Mouse (Mus musculus) heart, embryonic 16.5 days (tissue): ENCODE measurements around the gene Bak1. TPM values are rescaled to one million over a fixed set of nuclear protein-coding genes. Genes with fewer than 3 reads are reported as not detected.
A peak's percentile ranks its signal among the peaks of the same experiment; 100 is the strongest.
"Not testable (repeated sequence)": the region's sequence is repeated elsewhere in the genome, so short reads cannot be mapped to it uniquely, and the experiment has no call there.

ENCODE experiments used
- ATAC-seq: fragments of 200-750 bp; cut with Nextera tagmentation; replicated peaks from 2 replicates; pipeline ENCODE4 v1.8.0; 2017; ENCODE audit warnings: moderate number of reproducible peaks; ENCODE audit not compliant: insufficient read depth, low FRiP score; ENCODE audit errors: extremely low read depth
- H3K27ac ChIP-seq: fragments of 300-500 bp; sonication (generic); 2 replicates; pipeline ENCODE4 v1.5.1; 2014; ENCODE audit warnings: mild to moderate bottlenecking, low read length, control low read depth, moderate library complexity
- H3K27me3 ChIP-seq: fragments of 300-500 bp; sonication (generic); 2 replicates; pipeline ENCODE4 v1.6.1; 2014; ENCODE audit warnings: low read length, mixed read lengths; ENCODE audit not compliant: control insufficient read depth, insufficient read depth
- H3K36me3 ChIP-seq: fragments of 300-500 bp; sonication (generic); 2 replicates; pipeline ENCODE4 v1.6.1; 2014; ENCODE audit not compliant: control insufficient read depth, insufficient read depth
- H3K4me1 ChIP-seq: fragments of 300-500 bp; sonication (generic); 2 replicates; pipeline ENCODE4 v1.6.1; 2014; ENCODE audit warnings: low read length, mixed read lengths; ENCODE audit not compliant: control insufficient read depth, insufficient read depth
- H3K4me2 ChIP-seq: fragments of 300-500 bp; sonication (generic); 2 replicates; pipeline ENCODE4 v1.6.1; 2014; ENCODE audit warnings: low read depth, mild to moderate bottlenecking, control low read depth, low read length
- H3K4me3 ChIP-seq: fragments of 300-500 bp; sonication (generic); 2 replicates; pipeline ENCODE4 v1.5.1; 2014; ENCODE audit warnings: mild to moderate bottlenecking, control low read depth, low read length
- H3K9ac ChIP-seq: fragments of 300-500 bp; sonication (generic); 2 replicates; pipeline ENCODE4 v1.6.1; 2014; ENCODE audit warnings: low read length, control low read depth
- H3K9me3 ChIP-seq: fragments of 300-500 bp; sonication (generic); replicated peaks from 2 replicates; pipeline ENCODE4 v1.6.1; 2016; ENCODE audit warnings: low read length; ENCODE audit not compliant: control insufficient read depth
- WGBS: fragments of 180-500 bp; shearing (Covaris S2); extraction: QIAGEN DNeasy Blood & Tissue Kit; methylation state at CpG from one replicate; pipeline ENCODE4 v1.1.7; 2014; 5-methylcytosine and 5-hydroxymethylcytosine counted together
- polyA plus RNA-seq: library from polyadenylated mRNA; unstranded; fragments of >200 nt; fragmentation: Nextera tagmentation; extraction: Ambion mirVana; gene quantifications from 2 replicates; pipeline ENCODE4 v1.2.1, GENCODE M21; 2015

The Bak1 gene
- polyA plus RNA-seq, 1 experiment from 2014 or later = 6.2 TPM

DNA sequence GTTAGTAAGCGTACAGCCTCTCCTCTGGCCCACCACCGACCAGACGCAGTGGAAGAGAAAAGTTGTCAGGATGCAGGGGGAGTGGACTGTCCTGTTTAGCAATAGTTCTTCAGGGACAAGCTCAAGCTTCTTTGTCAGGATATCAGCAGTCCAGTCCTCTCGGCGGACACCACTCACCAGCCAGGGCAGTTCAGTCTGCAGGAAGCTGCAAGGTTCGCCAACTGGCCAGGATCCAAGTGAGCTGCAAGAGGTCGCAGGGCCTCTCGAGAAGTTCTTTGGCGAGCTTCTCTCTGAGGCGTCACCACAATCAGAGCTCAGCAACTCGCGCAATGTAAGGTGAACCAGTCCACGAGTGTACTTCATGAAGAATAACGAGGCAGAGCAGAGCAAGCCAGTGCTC, 34.4 kb downstream of the Bak1 start:
- peak; percentile 70 for ATAC-seq
- no peak overlapping the region for H3K9ac ChIP-seq

DNA sequence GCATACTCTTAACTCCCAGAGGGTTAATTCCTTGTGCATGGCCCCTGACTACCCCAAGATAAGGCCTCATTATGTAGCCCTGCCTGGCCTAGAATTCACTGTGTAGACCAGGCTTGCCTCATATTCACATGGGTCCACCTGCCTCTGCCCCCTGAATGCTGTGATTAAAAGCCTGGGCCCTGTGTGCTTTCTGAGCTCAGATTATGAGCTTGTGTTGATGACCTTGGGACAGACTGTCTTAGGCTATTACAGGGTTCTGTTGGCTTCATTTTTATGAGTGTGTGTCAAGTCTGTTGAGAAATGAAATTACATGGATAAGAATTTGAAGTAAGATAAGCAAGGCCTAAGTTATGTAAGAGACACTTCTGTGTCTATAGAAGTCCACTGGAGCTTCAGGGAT, 38.3 kb downstream of the Bak1 start:
- no peak for ATAC-seq
- peaks cover 9% of the 10 kb centered on the region for H3K4me1 ChIP-seq
- no peaks in the 10 kb centered on the region for H3K36me3 ChIP-seq
- no peak overlapping the region for H3K27ac ChIP-seq
- H3K27me3 ChIP-seq = no peaks in the 10 kb centered on the region
- H3K4me2 ChIP-seq = no peak overlapping the region
- no peaks in the 10 kb centered on the region for H3K9me3 ChIP-seq
- H3K9ac ChIP-seq = no peak overlapping the region
- no peak overlapping the region for H3K4me3 ChIP-seq

More for the DNA sequence above, 34.4 kb downstream of the Bak1 start:
- WGBS = 24% methylated on average over 14 of the region's 14 CpGs
- H3K9me3 ChIP-seq = no peaks in the 10 kb centered on the region
- H3K4me3 ChIP-seq = no peak overlapping the region
- peaks cover 13% of the 10 kb centered on the region for H3K4me1 ChIP-seq
- no peaks in the 10 kb centered on the region for H3K36me3 ChIP-seq
- no peaks in the 10 kb centered on the region for H3K27me3 ChIP-seq
- H3K27ac ChIP-seq = peak overlapping the region; percentile 74
- peak overlapping the region; percentile 1 for H3K4me2 ChIP-seq

DNA sequence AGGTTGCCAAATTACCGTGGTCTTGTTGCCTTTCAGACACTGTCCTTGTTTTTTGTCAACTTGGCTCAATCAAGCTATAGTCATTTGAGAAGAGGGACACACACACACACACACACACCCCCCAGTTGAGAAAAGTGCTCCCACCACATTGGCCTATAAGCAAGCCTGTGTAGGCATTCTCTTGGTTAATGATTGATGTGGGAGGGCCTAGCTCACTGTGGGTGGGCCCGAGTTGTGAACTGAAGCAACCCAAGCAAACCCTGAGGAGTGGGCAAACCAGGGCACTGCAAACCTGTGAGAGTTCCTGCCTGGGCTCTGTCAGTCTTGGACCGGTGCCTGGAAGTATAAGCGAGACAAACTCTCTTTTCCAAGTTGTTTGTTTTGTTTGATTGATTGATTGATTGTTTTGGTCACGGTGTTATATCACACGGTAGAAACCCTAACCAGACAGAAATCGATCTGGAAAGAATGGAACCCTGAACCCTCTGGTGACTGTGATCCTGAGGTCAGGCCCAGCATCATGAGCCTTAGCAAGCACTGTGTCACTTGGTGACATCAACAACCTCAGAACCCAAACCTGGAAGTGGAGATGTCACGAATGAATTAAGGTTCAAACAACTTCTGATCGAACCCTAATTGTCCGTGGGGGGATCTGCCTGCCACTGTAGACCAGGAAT, 43.2 kb downstream of the Bak1 start:
- no peak for ATAC-seq
- Histone ChIP-seq H3K4me2 (no peak overlapping the region), H3K4me3 (no peak overlapping the region), H3K27me3 (no peaks in the 10 kb centered on the region), H3K27ac (no peak overlapping the region), H3K4me1 (0 out of 2 replicates have a peak, but pooled peaks cover 4% of the 10 kb centered on the region), H3K36me3 (no peaks in the 10 kb centered on the region), H3K9me3 (no peaks in the 10 kb centered on the region), H3K9ac (no peak overlapping the region)
- WGBS = 76% methylated on average over 10 of the region's 10 CpGs

DNA sequence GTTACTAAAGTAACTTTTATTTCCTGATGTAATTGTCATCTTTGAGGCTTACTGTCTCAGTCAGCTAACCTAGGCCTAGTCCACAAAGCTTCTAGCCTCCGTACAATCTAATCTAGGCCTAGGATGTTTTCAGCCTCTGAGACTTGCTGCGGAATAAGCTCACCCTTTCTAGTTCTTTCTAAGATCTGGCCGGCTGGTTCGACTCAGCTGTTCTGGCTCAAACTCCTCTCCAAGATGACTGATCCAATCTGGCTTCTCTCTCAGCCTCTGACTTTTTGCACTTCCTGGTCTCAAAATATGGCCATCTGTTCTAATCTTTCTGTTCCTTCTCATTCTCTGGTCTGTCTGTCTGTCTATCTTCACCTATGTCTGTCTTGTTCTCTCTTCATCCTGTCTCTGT, 45.4 kb downstream of the Bak1 start:
- Histone ChIP-seq H3K4me3 (no peak overlapping the region), H3K4me1 (0 out of 2 replicates have a peak, but pooled peaks cover 6% of the 10 kb centered on the region), H3K27me3 (no peaks in the 10 kb centered on the region), H3K9ac (no peak overlapping the region), H3K4me2 (no peak overlapping the region), H3K27ac (no peak overlapping the region), H3K36me3 (peaks cover 4% of the 10 kb centered on the region; the same call in 1 of the 2 replicates), H3K9me3 (no peaks in the 10 kb centered on the region)
- no peak for ATAC-seq
- WGBS = 78% methylated on average over 4 of the region's 4 CpGs

DNA sequence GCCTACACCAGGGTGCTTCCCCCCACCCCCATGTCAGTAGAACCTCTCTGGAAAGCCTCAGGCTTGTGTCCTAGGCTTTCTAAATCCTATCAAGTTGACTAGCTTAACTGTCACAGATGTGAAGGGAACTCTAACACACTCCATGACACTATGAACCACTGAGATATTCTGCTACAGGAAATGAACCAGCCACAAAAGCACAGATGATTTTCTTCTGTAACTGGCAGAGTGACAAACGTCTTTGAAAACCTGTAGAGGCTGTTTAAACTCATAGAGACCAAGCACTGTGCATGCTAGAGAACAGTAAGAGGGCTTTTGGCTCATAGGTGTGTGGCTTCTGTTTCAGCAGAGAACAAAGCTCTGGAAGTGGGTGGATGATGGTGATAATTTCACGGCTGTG, 47.8 kb downstream of the Bak1 start:
- no peak overlapping the region for H3K4me3 ChIP-seq
- no peak overlapping the region for H3K4me2 ChIP-seq
- 50% methylated on average over 2 of the region's 2 CpGs for WGBS
- 0 out of 2 replicates have a peak, but pooled peaks cover 6% of the 10 kb centered on the region for H3K4me1 ChIP-seq
- H3K27me3 ChIP-seq = no peaks in the 10 kb centered on the region
- peak overlapping the region; percentile 30; the same call in 1 of the 2 replicates for H3K27ac ChIP-seq
- H3K9me3 ChIP-seq = no peaks in the 10 kb centered on the region
- ATAC-seq = no peak; the same call in 1 of the 2 replicates
- H3K9ac ChIP-seq = no peak overlapping the region
- H3K36me3 ChIP-seq = peaks cover 16% of the 10 kb centered on the region

DNA sequence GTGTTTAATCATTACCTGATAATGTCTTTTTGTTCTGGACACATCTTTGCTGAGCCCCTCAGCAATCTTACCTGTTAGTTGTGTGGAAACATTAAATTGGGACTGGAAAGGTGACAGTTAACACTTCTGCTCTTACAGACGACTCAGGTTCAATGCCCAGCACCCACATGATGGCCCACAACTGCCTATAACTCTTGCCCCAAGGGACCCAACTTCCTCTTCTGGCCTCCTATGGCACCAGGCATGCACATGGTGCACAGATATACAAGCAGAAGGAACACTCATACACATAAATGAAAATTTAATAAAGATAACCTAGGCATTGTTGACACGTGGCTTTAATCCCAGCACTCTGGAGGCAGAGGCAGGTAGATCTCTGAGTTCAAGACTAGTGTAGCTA, 49.4 kb downstream of the Bak1 start:
- Histone ChIP-seq H3K27me3 (no peaks in the 10 kb centered on the region), H3K27ac (no peak overlapping the region), H3K4me1 (peaks cover 13% of the 10 kb centered on the region), H3K36me3 (peaks cover 32% of the 10 kb centered on the region), H3K4me2 (no peak overlapping the region), H3K9ac (no peak overlapping the region), H3K4me3 (no peak overlapping the region), H3K9me3 (no peaks in the 10 kb centered on the region)
- ATAC-seq = no peak
- WGBS = 62% methylated on average over 2 of the region's 2 CpGs

DNA sequence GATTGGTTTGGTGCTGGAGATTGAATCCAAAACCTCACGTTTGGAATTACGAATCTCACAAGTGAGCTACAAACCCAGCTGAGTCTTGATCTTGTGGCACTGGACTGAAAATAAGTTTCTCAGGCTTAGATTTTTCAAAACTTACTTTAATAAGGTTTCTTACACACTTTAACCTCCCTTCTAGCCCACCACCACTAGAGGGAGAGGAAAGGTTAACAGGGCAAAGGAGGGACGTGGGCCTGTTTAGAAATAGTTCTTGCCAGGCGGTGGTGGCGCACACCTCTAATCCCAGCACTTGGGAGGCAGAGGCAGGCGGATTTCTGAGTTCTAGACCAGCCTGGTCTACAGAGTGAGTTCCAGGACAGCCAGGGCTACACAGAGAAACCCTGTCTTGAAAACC, 51.5 kb downstream of the Bak1 start:
- Histone ChIP-seq H3K36me3 (peaks cover 33% of the 10 kb centered on the region), H3K4me1 (peaks cover 22% of the 10 kb centered on the region)
- not testable (repeated sequence) for H3K4me2 ChIP-seq, ATAC-seq, H3K4me3 ChIP-seq, H3K27ac ChIP-seq, H3K9ac ChIP-seq, H3K27me3 ChIP-seq, H3K9me3 ChIP-seq
- WGBS = 84% methylated on average over 6 of the region's 6 CpGs

DNA sequence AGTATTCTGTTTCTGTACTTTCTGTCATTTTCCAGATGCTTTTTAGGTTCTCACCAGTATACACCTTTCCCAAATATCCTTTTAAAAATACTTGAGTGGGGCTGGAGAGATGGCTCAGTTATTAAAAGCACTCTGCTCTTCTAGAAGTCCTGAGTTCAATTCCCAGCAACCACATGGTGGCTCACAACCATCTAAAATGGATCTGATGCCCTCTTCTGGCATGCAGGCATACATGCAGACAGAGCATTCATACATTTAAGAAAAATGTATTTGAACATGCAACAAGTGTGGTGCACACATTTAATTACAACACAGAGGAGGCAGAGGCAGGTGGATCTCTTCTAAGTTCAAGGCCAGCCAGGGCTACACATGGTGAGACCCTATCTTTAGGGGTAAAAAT, 53.4 kb downstream of the Bak1 start:
- no peak for ATAC-seq
- H3K4me2 ChIP-seq = no peak overlapping the region
- no peaks in the 10 kb centered on the region for H3K27me3 ChIP-seq
- H3K4me3 ChIP-seq = no peak overlapping the region
- H3K4me1 ChIP-seq = peaks cover 22% of the 10 kb centered on the region
- H3K9me3 ChIP-seq = no peaks in the 10 kb centered on the region
- no peak overlapping the region for H3K27ac ChIP-seq
- H3K9ac ChIP-seq = no peak overlapping the region
- peaks cover 33% of the 10 kb centered on the region for H3K36me3 ChIP-seq

DNA sequence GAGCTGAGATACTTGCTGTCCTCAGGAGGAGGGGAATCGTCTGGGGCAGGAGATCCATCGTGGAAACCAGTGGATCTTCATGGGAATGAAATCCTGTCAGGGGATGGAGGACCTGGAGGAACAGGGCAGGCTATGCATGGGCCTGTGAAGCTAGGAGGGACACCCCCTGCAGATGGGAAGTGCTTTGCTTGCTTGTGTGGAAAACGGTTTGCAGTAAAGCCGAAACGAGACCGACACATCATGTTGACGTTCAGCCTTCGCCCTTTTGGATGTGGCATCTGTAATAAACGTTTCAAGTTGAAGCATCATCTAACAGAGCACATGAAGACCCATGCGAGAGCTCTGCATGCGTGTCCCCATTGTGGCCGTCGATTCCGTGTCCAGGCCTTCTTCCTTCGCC, 54.3 kb downstream of the Bak1 start:
- H3K4me2 ChIP-seq = no peak overlapping the region
- H3K36me3 ChIP-seq = peaks cover 33% of the 10 kb centered on the region
- H3K4me1 ChIP-seq = peaks cover 22% of the 10 kb centered on the region
- H3K9ac ChIP-seq = 0 out of 2 replicates have a peak overlapping the region, but pooled peaks have one; percentile 17
- no peak for ATAC-seq
- WGBS = 91% methylated on average over 15 of the region's 15 CpGs
- H3K9me3 ChIP-seq = no peaks in the 10 kb centered on the region
- H3K27ac ChIP-seq = no peak overlapping the region
- no peaks in the 10 kb centered on the region for H3K27me3 ChIP-seq
- no peak overlapping the region for H3K4me3 ChIP-seq
